Mouse (Mus musculus) T-cell, adult 2 months (primary cell): Measurements from ENCODE around the gene Dcst1.

Experiments used
- DNase-seq: peaks from one replicate; pipeline ENCODE4 v3.0.0; 2022; ENCODE audit warnings: low spot score

Gene Dcst1

DNA sequence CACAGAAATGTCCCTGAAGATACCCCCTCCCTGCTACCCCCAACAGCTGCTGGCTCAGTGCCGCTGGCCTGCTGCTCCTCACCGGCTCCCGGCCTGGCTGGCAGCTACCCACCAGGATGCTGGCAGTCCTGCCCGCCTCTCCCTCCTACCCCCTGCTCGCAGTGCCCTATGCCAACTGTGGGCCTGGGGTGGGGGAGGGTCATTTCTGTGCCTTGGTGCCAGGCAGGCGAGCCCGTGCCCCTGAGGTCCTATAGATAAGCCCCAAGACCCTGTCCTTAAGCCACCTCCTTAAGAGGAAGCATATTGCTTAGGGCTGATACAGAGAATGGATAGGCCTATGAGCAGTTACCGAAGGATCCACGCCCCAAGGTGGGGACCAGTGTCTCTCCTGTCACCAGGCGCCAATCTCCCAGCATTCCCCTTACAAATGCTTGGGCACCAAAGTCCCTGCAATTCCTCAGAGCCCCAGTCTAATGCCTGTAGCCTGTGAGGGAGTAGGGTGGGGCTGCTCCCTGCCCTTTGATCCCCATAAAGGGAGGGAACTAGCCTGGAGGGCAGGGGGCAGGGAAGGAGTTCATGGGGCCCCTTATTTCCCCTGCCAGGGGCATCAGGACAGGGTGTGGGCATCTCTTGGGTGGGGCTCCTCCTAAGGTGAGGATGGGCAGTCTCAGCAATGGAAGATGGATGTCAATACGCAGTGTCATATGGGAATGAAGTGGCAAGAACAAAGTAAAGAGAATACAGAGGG is 23.3 kb upstream of the Dcst1 start:
- DNase-seq, result no peak

DNA sequence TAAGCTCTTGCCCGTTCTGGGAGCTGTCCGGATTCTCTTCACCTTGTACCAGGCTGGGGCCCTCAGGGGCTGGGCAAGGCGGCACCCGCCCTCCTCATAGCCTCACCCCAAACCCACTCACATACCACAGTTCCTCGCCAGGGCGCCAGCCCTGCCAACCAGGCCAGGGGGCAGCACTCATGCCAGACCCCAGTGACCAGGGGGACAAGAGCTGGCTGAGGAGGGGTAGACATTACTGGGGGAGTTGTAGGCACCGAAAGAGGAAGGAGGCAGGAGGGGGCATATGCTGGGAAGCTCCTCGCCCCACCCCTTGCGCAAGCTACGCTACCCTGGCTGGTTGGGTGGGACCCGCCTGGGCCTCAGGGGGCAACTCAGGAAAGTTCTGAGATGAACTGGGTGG is 22.6 kb upstream of the Dcst1 start:
- no peak for DNase-seq

DNA sequence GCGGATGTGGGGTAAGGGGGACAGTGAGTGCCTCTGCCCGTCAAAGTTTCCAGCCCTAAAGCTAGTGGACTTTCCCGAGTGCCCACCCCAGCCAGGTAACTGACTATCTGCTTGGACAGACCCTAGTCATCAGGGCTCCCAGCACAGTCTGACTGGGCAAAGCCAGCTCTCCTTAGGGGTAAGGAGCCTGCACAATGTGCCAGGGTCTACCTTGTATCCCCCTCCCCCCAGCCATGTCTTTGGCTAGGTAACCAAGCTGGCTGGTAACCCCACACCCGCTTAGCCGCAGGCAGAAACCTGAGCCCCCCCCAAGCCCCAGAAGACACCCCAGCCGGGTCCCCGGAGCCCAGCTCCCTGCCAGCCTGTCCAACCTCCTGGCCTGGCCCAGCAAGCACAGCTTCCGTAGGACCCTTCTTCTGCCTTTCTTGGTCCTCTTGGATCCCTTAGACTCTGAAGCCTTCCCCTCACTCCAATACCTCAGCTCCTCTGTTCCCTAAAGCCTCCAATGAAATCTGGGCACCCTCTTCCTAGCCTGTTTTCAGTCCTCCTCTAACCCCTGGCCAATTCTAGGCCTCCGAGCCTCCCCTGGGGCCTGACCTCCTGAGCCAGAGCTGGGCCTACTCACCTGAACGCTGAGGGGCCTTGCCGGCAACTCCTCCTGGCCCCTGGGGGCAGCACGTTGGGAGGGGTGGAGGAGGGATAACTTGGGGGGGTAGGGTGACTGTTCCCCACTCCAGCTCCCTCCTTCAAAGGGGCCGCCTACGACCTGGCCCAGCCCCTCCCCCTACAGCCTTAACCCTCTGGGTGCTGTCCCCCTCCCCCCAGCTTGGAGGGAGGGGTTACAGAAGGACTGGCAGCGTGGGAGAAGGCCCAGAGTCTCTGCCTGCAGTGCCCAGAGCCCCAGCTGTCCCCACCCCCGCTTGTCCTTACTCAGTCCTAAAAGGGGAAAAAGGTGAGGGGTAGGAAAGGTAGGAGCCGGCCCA is 21.7 kb upstream of the Dcst1 start:
- DNase-seq, result no peak

DNA sequence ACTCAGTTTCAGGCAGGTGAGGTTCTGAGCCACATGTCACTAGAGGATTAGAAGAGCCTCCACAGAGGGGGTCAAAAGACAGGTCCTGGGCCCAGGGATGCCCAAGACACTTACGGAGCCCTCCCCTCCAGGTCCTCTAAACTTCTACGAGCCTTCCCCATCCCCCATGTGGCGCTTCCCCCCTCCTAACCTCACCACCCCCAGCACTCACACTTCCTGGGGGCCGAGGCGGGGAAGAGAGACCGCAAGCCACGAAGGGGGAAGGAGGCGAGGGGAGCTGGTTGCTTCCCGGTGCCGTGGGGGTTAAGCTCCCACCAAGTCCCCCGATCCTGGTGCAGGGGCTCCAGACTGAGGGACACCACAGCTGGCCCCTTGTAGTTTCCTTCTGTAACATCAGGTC is 20.4 kb upstream of the Dcst1 start:
- no peak for DNase-seq

DNA sequence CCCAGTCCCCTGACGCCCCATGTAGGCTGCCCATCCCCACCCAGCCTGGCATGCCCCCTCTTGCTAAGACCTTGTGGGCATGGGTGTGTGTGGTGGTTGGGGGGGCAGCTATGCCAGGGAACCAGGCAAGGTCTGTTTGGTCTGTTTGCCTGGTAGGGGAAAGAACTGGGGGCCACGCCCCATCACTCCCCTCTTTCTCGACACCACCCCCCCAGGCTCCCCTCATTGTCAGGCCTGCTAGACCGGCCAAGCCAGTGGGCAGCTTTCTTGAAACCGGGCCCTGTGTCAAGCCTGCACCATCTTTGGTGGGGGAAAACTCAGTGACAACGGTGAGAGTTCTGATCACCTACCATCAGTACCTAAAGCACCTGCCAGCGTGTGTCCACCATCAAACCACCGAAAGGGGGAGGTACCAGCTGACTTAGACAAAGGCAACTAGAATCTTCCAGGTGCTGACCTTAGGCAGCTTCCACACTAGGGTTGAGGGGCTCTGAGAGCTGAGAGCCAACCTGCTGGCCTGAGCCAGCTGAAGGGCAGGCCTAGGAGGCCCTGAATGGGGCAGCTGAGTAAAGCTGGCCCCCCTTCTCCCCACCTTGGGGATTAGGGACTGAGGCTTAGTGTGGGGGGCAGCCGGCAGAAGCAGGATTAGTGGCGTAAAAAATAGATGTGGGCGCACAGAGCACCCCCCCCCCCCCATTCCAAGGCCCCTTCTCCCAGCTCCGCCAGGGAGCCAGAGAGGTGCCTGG is 19.5 kb upstream of the Dcst1 start:
- no peak for DNase-seq

DNA sequence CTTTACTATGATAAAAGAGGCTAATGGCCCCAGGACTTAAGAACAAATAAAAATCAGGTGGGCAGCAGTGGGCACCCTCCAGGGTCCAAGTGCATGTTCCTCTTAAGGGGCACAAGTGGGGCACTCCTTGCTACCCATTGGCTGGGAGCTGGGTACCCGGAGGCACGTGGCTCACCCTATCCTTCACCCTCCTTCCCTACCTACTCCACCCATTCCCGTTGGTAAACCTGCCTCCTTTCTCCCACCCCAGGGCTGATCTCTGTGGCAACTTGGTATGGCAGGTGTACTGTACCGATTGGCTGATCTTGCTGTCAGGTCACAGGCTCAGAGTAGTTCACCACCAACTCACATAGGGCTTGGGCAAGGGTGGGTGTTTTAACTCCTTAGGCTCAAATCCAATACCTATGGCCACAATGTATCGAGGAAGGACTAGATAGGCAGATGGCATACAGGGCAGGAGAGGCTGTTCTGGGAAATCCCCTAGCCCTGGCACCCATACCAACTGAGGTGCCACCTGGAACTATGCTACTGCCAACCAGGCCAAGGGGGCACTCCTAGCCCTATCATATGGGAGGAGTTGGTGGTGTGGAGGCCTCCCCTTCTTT is 18.7 kb upstream of the Dcst1 start:
- DNase-seq, result no peak

DNA sequence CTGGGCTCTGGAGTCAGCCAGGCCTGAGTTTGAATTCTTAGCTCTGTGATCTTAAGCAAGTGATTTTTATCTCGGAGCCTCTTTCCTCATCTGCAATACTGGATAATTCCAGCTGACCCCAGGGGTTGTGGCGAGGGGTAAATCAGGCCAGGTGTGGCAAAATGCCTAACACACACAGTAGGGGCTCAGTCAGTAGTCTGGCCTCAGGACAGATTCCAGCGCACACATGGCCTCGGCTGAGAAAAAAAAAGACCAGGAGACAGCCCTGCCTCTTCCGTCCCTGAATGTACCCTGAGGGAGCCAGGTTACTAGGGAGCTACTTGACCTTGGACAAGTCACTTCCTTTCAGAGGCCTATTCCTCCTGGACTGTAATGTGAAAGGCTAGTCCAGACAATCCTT is 17.9 kb upstream of the Dcst1 start:
- DNase-seq, result no peak

DNA sequence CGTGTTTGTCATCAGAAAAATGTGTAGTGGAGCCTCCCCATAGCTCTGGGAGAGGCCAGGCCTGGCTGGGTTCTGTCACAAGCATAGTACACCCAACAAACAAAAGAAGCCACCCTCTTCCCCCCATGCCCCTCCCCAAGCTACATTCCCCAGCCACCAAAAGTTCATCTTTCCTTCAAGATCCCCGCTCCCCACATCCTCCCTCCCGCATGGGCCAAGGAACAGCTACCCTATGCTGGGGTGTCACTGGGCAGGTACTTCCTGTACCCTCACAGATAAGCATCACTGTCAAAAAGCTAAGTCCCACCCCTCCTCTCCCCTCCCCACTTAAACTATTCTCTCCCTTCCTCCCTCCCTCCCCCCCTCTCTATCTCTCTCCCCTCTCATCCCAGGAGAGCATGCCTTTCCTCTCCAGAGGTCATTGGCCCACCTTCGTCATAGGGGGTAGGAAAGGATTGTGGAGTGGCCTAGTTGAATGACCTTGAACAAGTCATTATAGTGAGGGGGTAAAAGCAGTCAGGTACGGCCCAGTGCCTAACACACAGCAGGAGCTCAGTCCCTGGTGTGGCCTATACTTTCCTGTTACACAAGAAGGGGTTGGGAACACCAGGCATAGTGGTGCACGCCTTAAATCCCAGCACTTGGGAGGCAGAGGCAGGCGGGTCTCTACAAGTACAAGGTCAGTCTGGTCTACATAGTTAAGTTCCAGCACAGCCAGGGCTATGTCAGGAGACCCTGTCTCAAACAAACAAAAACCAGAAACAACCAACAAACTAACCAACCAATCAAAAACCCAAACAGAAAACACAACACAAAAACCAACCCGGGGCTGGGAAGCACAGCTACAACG is 17.2 kb upstream of the Dcst1 start:
- DNase-seq, result peak; percentile 48

DNA sequence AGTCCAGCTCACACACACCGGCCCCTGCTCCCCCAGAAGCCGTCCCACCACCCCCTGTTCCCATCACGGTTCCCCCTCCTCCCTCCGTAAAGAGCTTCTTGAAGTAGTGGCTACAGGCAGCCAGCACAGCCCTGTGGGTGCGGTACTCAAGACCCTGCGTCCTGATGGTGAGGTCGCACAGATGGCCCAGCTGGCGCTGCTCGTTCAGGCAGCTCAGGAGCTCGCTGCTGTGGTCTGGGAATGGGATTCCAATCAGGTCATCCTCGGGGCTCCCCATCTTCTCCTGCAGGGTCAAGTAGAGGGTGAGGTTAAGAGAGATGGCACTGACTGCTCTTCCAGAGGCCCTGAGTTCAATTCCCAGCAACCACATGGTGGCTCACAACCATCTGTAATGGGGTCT is 16.2 kb upstream of the Dcst1 start:
- DNase-seq, result no peak

DNA sequence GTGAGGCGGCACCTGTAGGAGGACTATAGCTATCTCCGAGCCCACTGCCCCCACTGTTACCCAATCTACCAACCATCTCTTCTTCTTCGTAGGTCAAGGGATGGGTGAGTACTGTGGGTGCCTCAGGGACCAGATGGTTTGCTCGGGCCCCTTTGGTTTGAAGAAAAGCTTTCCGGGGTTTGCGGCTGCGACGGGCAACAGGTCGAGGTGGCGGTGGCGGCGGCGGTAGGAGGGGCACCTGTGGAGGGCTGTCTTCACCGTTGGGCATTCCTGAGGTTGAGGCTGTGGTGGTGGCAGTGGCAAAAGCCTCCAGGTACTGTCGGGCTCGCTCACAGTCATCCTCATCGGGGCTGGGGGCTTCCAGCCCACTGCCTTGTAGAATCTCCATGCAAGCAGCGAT is 15.7 kb upstream of the Dcst1 start:
- DNase-seq, result no peak

DNA sequence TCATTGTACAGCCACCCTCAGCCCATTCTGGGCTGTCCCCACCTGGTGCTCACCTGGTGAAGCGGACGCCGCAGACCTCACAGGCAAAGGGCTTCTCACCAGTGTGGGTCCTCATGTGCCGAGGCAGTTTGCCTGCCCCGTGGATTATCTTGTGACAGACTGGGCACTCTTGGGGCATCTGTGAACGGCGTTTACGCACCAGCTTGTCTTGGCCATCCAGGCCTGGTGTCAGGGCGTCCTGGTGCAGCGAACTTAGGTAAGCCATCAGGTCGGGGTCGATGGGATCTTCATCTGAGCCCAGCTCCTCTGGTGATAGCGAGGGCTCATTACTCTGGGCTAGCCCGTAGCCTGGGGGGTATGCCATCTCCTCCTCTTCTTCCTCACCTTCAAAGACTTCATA is 15.2 kb upstream of the Dcst1 start:
- no peak for DNase-seq

DNA sequence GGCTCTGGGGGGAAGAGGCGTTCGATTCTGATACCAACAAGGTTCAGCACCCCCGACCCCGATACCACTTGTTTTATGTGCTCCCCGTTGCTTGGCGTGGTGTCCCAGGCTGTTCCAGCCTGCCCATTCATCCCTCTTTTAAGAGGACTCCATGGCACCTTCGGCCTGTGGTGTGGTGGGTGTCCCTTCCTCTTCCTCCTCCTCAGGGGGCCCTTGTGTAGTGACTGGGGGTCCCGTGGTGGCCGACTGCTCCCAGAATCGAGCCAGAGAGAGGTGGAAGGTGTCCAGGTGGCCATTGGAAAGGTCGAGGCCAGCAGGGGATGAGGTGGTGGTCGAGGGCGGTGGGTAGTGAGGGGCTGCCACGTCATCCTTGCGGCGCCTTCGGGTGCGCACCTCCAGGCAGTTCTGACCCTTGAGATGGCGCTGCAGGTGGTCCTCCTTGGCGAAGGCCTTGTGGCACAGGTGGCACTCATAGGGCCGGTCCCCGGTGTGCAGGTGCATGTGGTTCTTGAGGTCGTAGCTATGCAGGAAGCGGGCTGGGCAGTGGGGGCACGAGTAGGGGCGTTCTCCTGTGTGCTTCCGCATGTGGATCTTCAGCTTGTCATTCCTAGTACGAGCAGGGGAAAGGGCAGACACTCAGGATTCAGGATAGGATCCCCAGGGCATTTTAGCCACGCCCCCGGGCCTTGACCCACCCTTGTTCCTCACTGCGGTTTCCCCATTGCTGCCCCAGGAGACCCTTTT is 14.5 kb upstream of the Dcst1 start:
- peak; percentile 39 for DNase-seq

DNA sequence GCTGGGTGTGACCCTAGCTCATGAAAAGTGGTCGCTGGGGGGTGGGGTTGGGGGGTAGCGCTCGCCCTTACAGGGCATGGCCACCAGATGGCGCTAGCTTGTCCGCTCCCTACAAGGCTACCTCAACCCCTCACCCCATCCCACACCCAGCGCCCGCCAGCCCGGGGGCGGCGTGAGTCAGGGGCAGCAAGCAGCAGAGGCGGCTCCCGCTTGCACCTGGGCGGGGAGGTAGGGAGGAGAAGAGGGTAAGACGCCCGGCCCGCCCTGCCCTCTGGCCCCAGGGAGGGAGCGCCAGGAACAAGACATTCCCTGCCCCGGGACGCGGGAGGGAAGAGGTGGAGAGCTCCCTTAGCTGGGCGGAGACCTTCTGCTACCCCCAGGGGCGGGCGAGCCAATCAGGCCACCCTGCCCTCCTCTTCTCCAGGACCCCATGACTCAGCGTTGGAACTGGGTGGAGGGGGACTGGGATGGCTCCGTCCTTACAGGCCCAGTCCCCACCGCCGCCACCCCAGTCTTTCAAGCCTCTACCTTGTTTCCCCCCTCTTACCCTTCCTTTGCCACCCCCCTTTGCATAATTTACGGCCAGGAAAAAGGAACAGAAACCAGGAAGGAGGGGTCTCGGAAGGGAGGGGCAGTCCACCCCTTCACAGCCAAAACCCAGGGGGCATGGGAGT is 13.5 kb upstream of the Dcst1 start:
- peak; percentile 72 for DNase-seq

DNA sequence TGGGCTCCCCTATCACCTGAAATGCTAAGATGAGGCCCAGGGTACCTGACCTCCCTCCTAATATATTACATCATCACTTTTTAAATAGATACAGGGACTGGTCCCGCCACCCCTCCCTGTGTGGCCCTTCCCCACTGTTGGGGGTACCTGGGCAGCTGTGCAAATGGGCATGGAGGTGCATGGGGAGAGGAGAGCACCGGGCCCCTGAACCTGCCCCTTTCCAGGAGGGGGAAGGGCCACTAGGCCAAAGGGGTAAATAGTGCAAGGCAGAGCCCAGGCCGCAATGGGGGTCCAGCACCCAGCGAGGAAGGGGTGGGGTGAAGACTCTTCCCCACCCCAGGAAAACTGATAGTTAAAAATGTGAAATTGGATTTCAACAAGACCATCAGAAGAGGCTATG is 12.8 kb upstream of the Dcst1 start:
- DNase-seq, result no peak

DNA sequence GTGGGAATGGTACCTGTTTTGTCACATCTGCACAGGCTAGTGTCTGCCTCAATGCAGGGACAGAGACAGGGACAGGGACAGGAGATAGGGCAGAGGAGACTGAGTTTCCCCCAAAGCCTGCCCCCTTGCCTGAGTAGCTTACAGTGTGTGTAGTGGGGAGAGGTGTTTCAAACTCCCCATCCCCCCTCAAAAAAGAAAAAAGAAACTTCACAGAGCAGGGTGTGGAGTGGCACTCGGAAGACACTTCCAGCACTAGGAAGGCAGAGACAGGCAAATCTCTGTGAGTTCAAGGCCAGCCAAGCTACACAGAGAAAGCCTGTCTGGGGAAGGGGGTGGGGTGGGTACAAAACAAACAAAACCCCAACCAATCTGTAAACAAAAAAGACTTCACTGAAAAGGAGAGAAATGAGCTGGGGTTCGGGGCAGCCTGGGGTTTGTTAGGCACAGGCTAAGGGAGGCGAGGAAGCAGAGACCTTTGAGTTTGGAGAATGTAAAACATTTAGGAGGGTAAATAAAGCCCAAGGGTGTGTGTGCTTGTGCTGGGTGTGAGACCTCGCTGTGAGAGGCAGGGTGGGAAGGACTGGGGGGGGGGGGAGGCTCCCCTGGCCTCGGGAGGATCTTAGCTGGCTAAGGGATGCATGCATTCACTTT is 8.7 kb upstream of the Dcst1 start:
- DNase-seq, result no peak

DNA sequence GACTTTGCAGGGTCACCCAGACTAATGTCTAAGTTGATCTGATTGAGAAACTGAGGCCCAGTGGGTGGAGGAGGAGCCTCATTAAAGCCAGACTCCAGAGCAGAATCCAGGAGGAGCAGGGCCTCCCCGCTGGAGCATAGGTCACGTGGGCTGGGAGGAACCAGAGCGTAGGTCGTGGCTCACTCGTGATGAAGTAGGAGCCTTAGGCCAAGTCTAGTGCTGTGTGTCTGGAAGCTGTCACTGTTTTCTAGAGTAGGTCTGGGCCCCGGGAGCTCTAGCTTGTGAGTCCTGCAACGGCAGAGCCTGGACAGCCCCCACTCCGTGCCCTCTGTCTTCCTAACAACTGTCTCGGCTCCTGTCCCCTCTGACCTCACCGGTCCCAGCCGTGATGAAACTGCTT is 2.3 kb upstream of the Dcst1 start:
- no peak for DNase-seq

DNA sequence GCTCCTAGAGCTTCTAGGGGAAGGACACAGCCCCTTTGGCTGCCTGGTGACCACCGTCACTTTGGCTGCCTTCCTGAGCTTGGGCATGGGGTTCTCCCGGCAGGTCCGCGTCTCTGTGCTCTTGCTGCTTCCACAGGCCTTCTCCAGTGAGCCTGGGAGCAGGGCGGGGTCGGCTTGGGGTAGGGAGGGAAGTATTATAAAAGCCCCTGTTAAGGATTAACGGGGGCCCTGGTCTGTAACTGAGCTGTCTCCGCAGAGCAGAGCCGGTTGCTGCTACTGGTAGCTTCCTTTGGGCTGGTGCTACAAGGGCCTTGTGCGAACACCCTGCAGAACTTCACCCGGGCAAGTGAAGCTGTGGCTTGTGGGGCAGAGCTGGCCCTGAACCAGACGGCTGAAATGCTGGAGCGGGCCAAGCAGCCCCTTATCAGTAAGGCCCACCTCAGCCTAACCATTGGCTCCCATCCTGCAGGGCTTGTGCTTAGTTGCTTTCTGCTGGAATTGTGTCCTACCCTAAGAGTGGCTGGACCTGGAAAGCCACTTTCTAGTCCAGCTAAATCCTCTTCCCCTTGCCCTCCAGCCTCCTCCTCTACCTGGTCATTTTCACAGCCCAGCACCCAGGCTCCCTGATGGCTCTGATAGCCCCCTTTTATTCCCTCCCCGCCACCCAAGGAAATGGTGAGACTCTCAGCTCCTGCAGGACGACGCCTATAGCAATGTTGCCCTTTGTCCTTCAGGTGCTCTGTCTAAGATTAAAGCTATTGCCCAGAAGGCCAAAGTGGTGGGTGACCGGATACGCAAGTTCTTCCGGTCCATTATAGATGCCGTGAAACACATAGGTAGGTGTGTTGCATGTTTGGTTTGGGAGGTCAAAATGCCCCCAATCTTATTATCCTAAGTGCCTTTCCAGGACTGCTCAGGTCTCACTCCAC is 697 bp upstream of the Dcst1 start:
- DNase-seq, result no peak

DNA sequence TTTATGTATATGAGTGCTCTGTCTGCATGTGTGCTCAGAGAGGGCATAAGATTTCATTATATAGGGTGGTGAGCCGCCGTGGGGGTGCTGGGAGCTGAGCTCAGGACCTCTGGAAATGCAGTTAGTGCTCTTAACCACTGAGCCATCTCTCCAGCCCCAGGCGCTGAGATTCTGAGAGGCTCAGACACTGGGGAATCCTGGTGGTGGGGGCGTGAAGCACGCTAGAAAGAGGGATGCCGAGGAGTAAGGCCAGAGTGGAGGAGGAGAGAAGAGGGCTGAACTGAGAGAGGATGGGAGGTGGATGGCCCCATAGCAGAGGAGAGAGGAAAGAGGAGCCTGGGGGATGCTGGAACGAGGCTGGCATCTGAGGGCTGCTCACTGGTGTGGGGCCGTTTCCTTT is 422 bp downstream of the Dcst1 start:
- no peak for DNase-seq
